Comparison of ENCODE assay signal across 8 mouse cellular contexts in genomic region chr8:124066325-124067058, GRCm38 (mm10). TPM values are rescaled to one million over a fixed set of nuclear protein-coding genes. Genes with fewer than 3 reads are reported as not detected.
DNase-seq lines count a peak whose midpoint lies in the region; TF ChIP-seq lines count a peak whose summit lies in the region.
"Had no signal": no experiment of that assay in that cellular context is flagged by ENCODE, and none has a peak within 500 bp of the region (broad histone marks: within the 10 kb centered on the region; RNA-seq: fewer than 3 reads in every experiment).

No protein-coding gene starts in this region.

- no peaks in the 10 kb centered on the region for H3K27me3 ChIP-seq in myocyte (ENCODE audit: control insufficient read depth, insufficient read depth, insufficient read length)

- H3K79me2 ChIP-seq in myocyte (ENCODE audit: control insufficient read depth, insufficient read depth), result no peaks in the 10 kb centered on the region

- H3K4me2 ChIP-seq in myocyte (ENCODE audit: low read depth), result peak overlapping the region; percentile 46

- no peak for TF ChIP-seq POLR2A in myocyte (IDR thresholded peaks at IDR 0.05; ENCODE audit: insufficient read length, low read depth)

- no peak overlapping the region for H3K4me3 ChIP-seq in myocyte
- H3K4me3 ChIP-seq: erythroblast, embryonic 14.5 days had no signal

- no peak overlapping the region for H3ac ChIP-seq in myocyte (ENCODE audit: control insufficient read depth, insufficient read length)

- no peaks in the 10 kb centered on the region for H3K36me3 ChIP-seq in myocyte (ENCODE audit: control insufficient read depth, insufficient read depth)

- DNase-seq in T-cell, adult 2 months (ENCODE audit: low spot score), result peak; percentile 11
- peak; percentile 31 for DNase-seq in forelimb bud, embryonic 11.5 days (ENCODE audit: low read depth, low spot score)
- peak; percentile 20 for DNase-seq in induced T-regulatory cell, adult 2 months (ENCODE audit: low read depth)
- no peak for DNase-seq in urinary bladder, postnatal 36 days (ENCODE audit: low spot score in 2 of 2)
- DNase-seq in left cerebral cortex, postnatal 10 days (ENCODE audit: extremely low spot score in 1 of 2, low spot score in 2 of 2), result no peak
- DNase-seq in ovary, adult 18-20 months (ENCODE audit: low spot score), result no peak

- intact Hi-C loops in left cerebral cortex, postnatal 10 days (cut with DNase I), result no loop called here

TF ChIP-seq in myocyte, 11 proteins besides CTCF, POLR2A, EP300 and RAD21:
- TF ChIP-seq MYOD1 (IDR thresholded peaks at IDR 0.05; ENCODE audit: control insufficient read depth in 1 of 3, insufficient read length in 2 of 3, low read depth in 2 of 3) (peak in 2 of 3 experiments; percentile 6 to 25), E2F4 (IDR thresholded peaks at IDR 0.05; ENCODE audit: insufficient read depth) (no peak)

RNA-seq across cellular contexts. Expression of gene Urb2, which starts 45.2 kb away (rescaled TPM):
- 5.6 TPM for polyA plus RNA-seq in myocyte (2012; fragmentation: generic; extraction: Trizol)
- total RNA-seq in left cerebral cortex, postnatal 10 days (2021), result 10 to 100 TPM; 11.3 to 11.5 TPM

RNA-seq across cellular contexts. Expression of gene Taf5l, which starts 45.3 kb away (rescaled TPM):
- polyA plus RNA-seq in myocyte (2012; fragmentation: generic; extraction: Trizol), result 16.0 TPM
- total RNA-seq in left cerebral cortex, postnatal 10 days (2021), result 10 to 100 TPM; 23.7 to 25.2 TPM

Comparison
In these comparisons a context has a peak if more than half of its experiments do, and no peak if none do; other contexts are left out.
1. DNase-seq: peak in T-cell, adult 2 months (single experiment), forelimb bud, embryonic 11.5 days (single experiment) and induced T-regulatory cell, adult 2 months (single experiment); none in urinary bladder, postnatal 36 days (0 of 2), left cerebral cortex, postnatal 10 days (0 of 2) and ovary, adult 18-20 months (single experiment).